Mouse (Mus musculus) hindbrain, embryonic 15.5 days (tissue): ENCODE data around the gene 6030468B19Rik. TPM values are rescaled to one million over a fixed set of nuclear protein-coding genes. Genes with fewer than 3 reads are reported as not detected.

Source experiments
- ATAC-seq: fragments of 200-750 bp; cut with Nextera tagmentation; 2 replicates; pipeline ENCODE4 v1.8.0; 2017; ENCODE audit warnings: low read depth, moderate number of reproducible peaks, moderate TSS enrichment; ENCODE audit not compliant: low FRiP score
- H3K27ac ChIP-seq: fragments of 300-500 bp; sonication (generic); replicated peaks from 2 replicates; pipeline ENCODE4 v1.5.1; 2015; ENCODE audit warnings: mild to moderate bottlenecking, inconsistent platforms
- H3K27me3 ChIP-seq: fragments of 300-500 bp; sonication (generic); 2 replicates; pipeline ENCODE4 v1.6.1; 2015; ENCODE audit warnings: control low read depth, inconsistent platforms
- H3K36me3 ChIP-seq: fragments of 300-500 bp; sonication (generic); 2 replicates; pipeline ENCODE4 v1.6.1; 2015; ENCODE audit warnings: control low read depth, inconsistent platforms
- H3K4me1 ChIP-seq: fragments of 300-500 bp; sonication (generic); replicated peaks from 2 replicates; pipeline ENCODE4 v1.6.1; 2015; ENCODE audit warnings: control low read depth, inconsistent platforms
- H3K4me2 ChIP-seq: fragments of 300-500 bp; sonication (generic); 2 replicates; pipeline ENCODE4 v1.6.1; 2015; ENCODE audit warnings: moderate library complexity, mild to moderate bottlenecking, inconsistent platforms
- H3K4me3 ChIP-seq: fragments of 300-500 bp; sonication (generic); 2 replicates; pipeline ENCODE4 v1.5.1; 2015; ENCODE audit warnings: mild to moderate bottlenecking, inconsistent platforms
- H3K9ac ChIP-seq: fragments of 300-500 bp; sonication (generic); 2 replicates; pipeline ENCODE4 v1.6.1; 2015; ENCODE audit warnings: inconsistent platforms
- H3K9me3 ChIP-seq: fragments of 300-500 bp; sonication (generic); 2 replicates; pipeline ENCODE4 v1.6.1; 2016; ENCODE audit warnings: control low read depth, inconsistent platforms
- WGBS: fragments of 180-500 bp; shearing (Covaris S2); methylation state at CpG from one replicate; pipeline ENCODE4 v1.1.7; 2015; 5-methylcytosine and 5-hydroxymethylcytosine counted together
- polyA plus RNA-seq: library from polyadenylated mRNA; unstranded; fragments of >200 nt; fragmentation: Nextera tagmentation; extraction: Ambion mirVana; gene quantifications from 2 replicates; pipeline ENCODE4 v1.2.1, GENCODE M21; 2015

6030468B19Rik gene
- polyA plus RNA-seq, 1 experiment from 2014 or later, result not detected

- 94% methylated on average over 9 of the region's 9 CpGs for WGBS
- Histone ChIP-seq H3K27me3 (peaks cover 3% of the 10 kb centered on the region; the same call in 1 of the 2 replicates), H3K4me3 (no peak overlapping the region), H3K27ac (no peak overlapping the region), H3K9ac (no peak overlapping the region), H3K4me1 (peaks cover 8% of the 10 kb centered on the region), H3K9me3 (no peaks in the 10 kb centered on the region), H3K36me3 (no peaks in the 10 kb centered on the region), H3K4me2 (no peak overlapping the region)
- no peak for ATAC-seq
Measured at GRCm38 (mm10) chr11:117854241-117854640, 56.8 kb downstream of the 6030468B19Rik start.

- H3K9me3 ChIP-seq, result no peaks in the 10 kb centered on the region
- H3K27ac ChIP-seq, result no peak overlapping the region
- H3K9ac ChIP-seq, result no peak overlapping the region
- WGBS, result 93% methylated on average over 5 of the region's 5 CpGs
- peaks cover 4% of the 10 kb centered on the region; the same call in 1 of the 2 replicates for H3K4me1 ChIP-seq
- H3K36me3 ChIP-seq, result no peaks in the 10 kb centered on the region
- H3K27me3 ChIP-seq, result peaks cover 12% of the 10 kb centered on the region
- H3K4me3 ChIP-seq, result no peak overlapping the region
- no peak overlapping the region for H3K4me2 ChIP-seq
- ATAC-seq, result no peak
Measured at GRCm38 (mm10) chr11:117855360-117855759, 57.9 kb downstream of the 6030468B19Rik start.

- Histone ChIP-seq H3K4me2 (no peak overlapping the region), H3K4me3 (no peak overlapping the region), H3K4me1 (peaks cover 8% of the 10 kb centered on the region; the same call in 1 of the 2 replicates), H3K9ac (no peak overlapping the region), H3K27me3 (peaks cover 18% of the 10 kb centered on the region), H3K9me3 (no peaks in the 10 kb centered on the region), H3K27ac (no peak overlapping the region), H3K36me3 (no peaks in the 10 kb centered on the region)
- 85% methylated on average over 1 of the region's 1 CpGs for WGBS
- no peak for ATAC-seq
Measured at GRCm38 (mm10) chr11:117855975-117856374, 58.5 kb downstream of the 6030468B19Rik start.

Other genes starting within 250 kb of the 6030468B19Rik start
- gene Tnrc6c, start 143.4 kb upstream of the 6030468B19Rik start, polyA plus RNA-seq, result 24.2 and 24.7 TPM in 2 replicates
- 0.77 and 0.83 TPM in 2 replicates for gene Tmc8, start 15.6 kb upstream of the 6030468B19Rik start, polyA plus RNA-seq
- gene Tmc6, start 15.5 kb upstream of the 6030468B19Rik start, polyA plus RNA-seq, result 6.0 TPM in 2 replicates
- 0.93 and 1.6 TPM in 2 replicates for gene Gm20708, start 12.0 kb downstream of the 6030468B19Rik start, polyA plus RNA-seq
- gene Syngr2, start 12.0 kb downstream of the 6030468B19Rik start, polyA plus RNA-seq, result 17.2 and 19.3 TPM in 2 replicates
- gene Afmid, start 28.3 kb downstream of the 6030468B19Rik start, polyA plus RNA-seq, result 6.9 and 7.2 TPM in 2 replicates
- 22.9 and 24.3 TPM in 2 replicates for gene Tk1, start 28.4 kb downstream of the 6030468B19Rik start, polyA plus RNA-seq
- 41.6 and 47.4 TPM in 2 replicates for gene Birc5, start 51.6 kb downstream of the 6030468B19Rik start, polyA plus RNA-seq
- not detected in 2 replicates for gene Tmem235, start 63.1 kb downstream of the 6030468B19Rik start, polyA plus RNA-seq
- 3.7 and 4.2 TPM in 2 replicates for gene Tha1, start 75.8 kb downstream of the 6030468B19Rik start, polyA plus RNA-seq
- 7.8 and 9.2 TPM in 2 replicates for gene Socs3, start 172.4 kb downstream of the 6030468B19Rik start, polyA plus RNA-seq
- 59.4 and 63.7 TPM in 2 replicates for gene Pgs1, start 188.6 kb downstream of the 6030468B19Rik start, polyA plus RNA-seq